Comparison of ENCODE assay signal across 21 mouse cellular contexts in genomic region chr9:21025258-21025810, GRCm38 (mm10). TPM values are rescaled to one million over a fixed set of nuclear protein-coding genes. Genes with fewer than 3 reads are reported as not detected.
DNase-seq lines count a peak whose midpoint lies in the region; ATAC-seq and TF ChIP-seq lines count a peak whose summit lies in the region.
"Had no signal": no experiment of that assay in that cellular context is flagged by ENCODE, and none has a peak within 500 bp of the region (broad histone marks: within the 10 kb centered on the region; RNA-seq: fewer than 3 reads in every experiment).

No protein-coding gene starts in this region.

- no peak overlapping the region for H3K9ac ChIP-seq in intestine, embryonic 15.5 days
- H3K9ac ChIP-seq in intestine, embryonic 16.5 days (ENCODE audit: low read depth, low read length): no peak overlapping the region
- H3K9ac ChIP-seq in limb, embryonic 11.5 days (ENCODE audit: low read length): 0 out of 2 replicates have a peak overlapping the region, but pooled peaks have one; percentile 4
- H3K9ac ChIP-seq in lung, postnatal 0 days (replicated peaks; ENCODE audit: low read depth): peak overlapping the region; percentile 69
- H3K9ac ChIP-seq in stomach, embryonic 16.5 days (ENCODE audit: low read length): peak overlapping the region; percentile 2; the same call in 1 of the 2 replicates
- H3K9ac ChIP-seq: forebrain, embryonic 12.5 days; liver, embryonic 15.5 days had no signal

- TF ChIP-seq CTCF in lung, postnatal 0 days (IDR thresholded peaks at IDR 0.05): no peak

- H3K27me3 ChIP-seq in intestine, embryonic 15.5 days (replicated peaks): peaks cover 11% of the 10 kb centered on the region
- peaks cover 7% of the 10 kb centered on the region for H3K27me3 ChIP-seq in intestine, embryonic 16.5 days (replicated peaks; ENCODE audit: control insufficient read depth, insufficient read depth, low read length)
- peaks cover 22% of the 10 kb centered on the region for H3K27me3 ChIP-seq in limb, embryonic 11.5 days (ENCODE audit: control insufficient read depth, insufficient read depth, low read length)
- 0 out of 2 replicates have a peak, but pooled peaks cover 2% of the 10 kb centered on the region for H3K27me3 ChIP-seq in lung, postnatal 0 days (replicated peaks; ENCODE audit: insufficient read depth, low read length)
- H3K27me3 ChIP-seq in stomach, embryonic 16.5 days (ENCODE audit: control insufficient read depth, insufficient read depth, low read length): 0 out of 2 replicates have a peak, but pooled peaks cover 8% of the 10 kb centered on the region

- 0 out of 2 replicates have a peak overlapping the region, but pooled peaks have one; percentile 2 for H3K4me2 ChIP-seq in intestine, embryonic 15.5 days (replicated peaks)
- no peak overlapping the region for H3K4me2 ChIP-seq in intestine, embryonic 16.5 days (ENCODE audit: low read depth, low read length)
- no peak overlapping the region for H3K4me2 ChIP-seq in limb, embryonic 11.5 days (ENCODE audit: low read depth, severe bottlenecking)
- H3K4me2 ChIP-seq in lung, postnatal 0 days (replicated peaks; ENCODE audit: low read depth, low read length): peak overlapping the region; percentile 55
- H3K4me2 ChIP-seq in stomach, embryonic 16.5 days (ENCODE audit: low read depth, low read length): peak overlapping the region; percentile 36; the same call in 1 of the 2 replicates
- H3K4me2 ChIP-seq: forebrain, embryonic 12.5 days; liver, embryonic 15.5 days; neural tube, embryonic 13.5 days had no signal

- no peak; the same call in 1 of the 2 replicates for ATAC-seq in intestine, embryonic 15.5 days
- no peak for ATAC-seq in intestine, embryonic 16.5 days
- ATAC-seq in limb, embryonic 11.5 days (ENCODE audit: insufficient number of reproducible peaks, low FRiP score, low TSS enrichment, low read depth): no peak
- ATAC-seq in lung, postnatal 0 days: peak; percentile 84
- peak; percentile 28; the same call in 1 of the 2 replicates for ATAC-seq in stomach, embryonic 16.5 days (ENCODE audit: insufficient read depth, low FRiP score)
- ATAC-seq: inflammation-experienced regulatory T-cells, adult 6 months had no signal

- no peak for DNase-seq in limb, embryonic 11.5 days (ENCODE audit: low spot score)
- peak; percentile 95 for DNase-seq in lung, postnatal 0 days (ENCODE audit: low spot score)
- DNase-seq in B cell, adult 2 months: no peak
- DNase-seq in testis, postnatal 14 days (ENCODE audit: low spot score): no peak
- DNase-seq: adrenal gland, postnatal 36 days; cerebellum, adult 9-11 months; embryo, embryonic 11 days; gastrocnemius, postnatal 25 days; left cerebral cortex, postnatal 4 days; spleen, adult 18-20 months; thymus, postnatal 4 days had no signal

- WGBS in intestine, embryonic 15.5 days: 51% methylated on average over 19 of the region's 19 CpGs
- 53% methylated on average over 19 of the region's 19 CpGs for WGBS in intestine, embryonic 16.5 days
- WGBS in limb, embryonic 11.5 days: 73% methylated on average over 19 of the region's 19 CpGs
- WGBS in lung, postnatal 0 days: 50% methylated on average over 19 of the region's 19 CpGs
- WGBS in stomach, embryonic 16.5 days: 53% methylated on average over 19 of the region's 19 CpGs

- no peaks in the 10 kb centered on the region for H3K36me3 ChIP-seq in intestine, embryonic 15.5 days
- H3K36me3 ChIP-seq in intestine, embryonic 16.5 days (ENCODE audit: control insufficient read depth, insufficient read depth, low read length): no peaks in the 10 kb centered on the region
- H3K36me3 ChIP-seq in limb, embryonic 11.5 days (ENCODE audit: control insufficient read depth, insufficient read depth, low read length): no peaks in the 10 kb centered on the region
- H3K36me3 ChIP-seq in lung, postnatal 0 days (ENCODE audit: insufficient read depth, low read length): 0 out of 2 replicates have a peak, but pooled peaks cover 9% of the 10 kb centered on the region
- H3K36me3 ChIP-seq in stomach, embryonic 16.5 days (ENCODE audit: control insufficient read depth, insufficient read depth, low read length): no peaks in the 10 kb centered on the region
- H3K36me3 ChIP-seq: forebrain, embryonic 12.5 days; heart, embryonic 10.5 days; midbrain, embryonic 10.5 days; neural tube, embryonic 13.5 days had no signal

- H3K27ac ChIP-seq in intestine, embryonic 15.5 days: no peak overlapping the region
- H3K27ac ChIP-seq in intestine, embryonic 16.5 days (ENCODE audit: low read length): no peak overlapping the region
- no peak overlapping the region for H3K27ac ChIP-seq in limb, embryonic 11.5 days (replicated peaks; ENCODE audit: low read depth, low read length)
- peak overlapping the region; percentile 97 for H3K27ac ChIP-seq in lung, postnatal 0 days (ENCODE audit: low read length)
- peak overlapping the region; percentile 68; the same call in 1 of the 2 replicates for H3K27ac ChIP-seq in stomach, embryonic 16.5 days (ENCODE audit: low read length)
- H3K27ac ChIP-seq: forebrain, embryonic 12.5 days; layer of hippocampus, adult 2 months; liver, embryonic 15.5 days; midbrain, embryonic 10.5 days; neural tube, embryonic 13.5 days had no signal

- H3K4me1 ChIP-seq in intestine, embryonic 15.5 days (replicated peaks): peaks cover 13% of the 10 kb centered on the region
- H3K4me1 ChIP-seq in intestine, embryonic 16.5 days (ENCODE audit: control insufficient read depth, insufficient read depth, low read length): peaks cover 14% of the 10 kb centered on the region
- 0 out of 2 replicates have a peak, but pooled peaks cover 5% of the 10 kb centered on the region for H3K4me1 ChIP-seq in limb, embryonic 11.5 days (ENCODE audit: control insufficient read depth, insufficient read depth, low read length)
- H3K4me1 ChIP-seq in lung, postnatal 0 days (ENCODE audit: insufficient read depth, low read depth, low read length): 0 out of 2 replicates have a peak, but pooled peaks cover 7% of the 10 kb centered on the region
- H3K4me1 ChIP-seq in stomach, embryonic 16.5 days (ENCODE audit: control insufficient read depth, insufficient read depth, low read length): peaks cover 14% of the 10 kb centered on the region

- TF ChIP-seq EP300 in lung, postnatal 0 days (IDR thresholded peaks at IDR 0.05): peak; percentile 99

- no peak overlapping the region for H3K4me3 ChIP-seq in intestine, embryonic 15.5 days (replicated peaks)
- no peak overlapping the region for H3K4me3 ChIP-seq in intestine, embryonic 16.5 days (ENCODE audit: low read length)
- H3K4me3 ChIP-seq in limb, embryonic 11.5 days (ENCODE audit: low read depth, low read length): no peak overlapping the region
- peak overlapping the region; percentile 38 for H3K4me3 ChIP-seq in lung, postnatal 0 days (ENCODE audit: low read depth, low read length)
- H3K4me3 ChIP-seq in stomach, embryonic 16.5 days (replicated peaks; ENCODE audit: low read length): no peak overlapping the region; the same call in 1 of the 2 replicates
- H3K4me3 ChIP-seq: forebrain, embryonic 12.5 days; heart, embryonic 10.5 days; layer of hippocampus, adult 2 months; liver, embryonic 15.5 days; midbrain, embryonic 10.5 days; neural tube, embryonic 13.5 days had no signal

- H3K9me3 ChIP-seq in intestine, embryonic 15.5 days: no peaks in the 10 kb centered on the region
- H3K9me3 ChIP-seq in intestine, embryonic 16.5 days (ENCODE audit: control insufficient read depth, low read length): no peaks in the 10 kb centered on the region
- H3K9me3 ChIP-seq in limb, embryonic 11.5 days (ENCODE audit: control insufficient read depth, low read length): no peaks in the 10 kb centered on the region
- H3K9me3 ChIP-seq in lung, postnatal 0 days (ENCODE audit: low read length): no peaks in the 10 kb centered on the region
- no peaks in the 10 kb centered on the region for H3K9me3 ChIP-seq in stomach, embryonic 16.5 days (replicated peaks; ENCODE audit: control insufficient read depth, low read length)
- H3K9me3 ChIP-seq: forebrain, embryonic 12.5 days; heart, embryonic 10.5 days; liver, embryonic 15.5 days; midbrain, embryonic 10.5 days; neural tube, embryonic 13.5 days had no signal

RNA-seq across cellular contexts. Expression of gene Icam4, which starts 3.8 kb away (rescaled TPM):
- polyA plus RNA-seq in intestine, embryonic 15.5 days (2015; fragmentation: Nextera tagmentation; extraction: Ambion mirVana): 2.9 and 3.0 TPM in 2 replicates
- 1.8 and 5.4 TPM in 2 replicates for polyA plus RNA-seq in intestine, embryonic 16.5 days (2015; fragmentation: Nextera tagmentation; extraction: Ambion mirVana)
- 3.6 and 5.3 TPM in 2 replicates for polyA plus RNA-seq in limb, embryonic 11.5 days (2014; fragmentation: Nextera tagmentation; extraction: Ambion mirVana)
- polyA plus RNA-seq in lung, postnatal 0 days (2015; fragmentation: Nextera tagmentation; extraction: Ambion mirVana): 3.3 and 3.8 TPM in 2 replicates
- polyA plus RNA-seq in stomach, embryonic 16.5 days (2015; fragmentation: Nextera tagmentation; extraction: Ambion mirVana): 5.9 and 8.6 TPM in 2 replicates

RNA-seq across cellular contexts. Expression of gene Icam5, which starts 6.5 kb away (rescaled TPM):
- 0.06 and 0.16 TPM in 2 replicates for polyA plus RNA-seq in intestine, embryonic 15.5 days (2015; fragmentation: Nextera tagmentation; extraction: Ambion mirVana)
- polyA plus RNA-seq in intestine, embryonic 16.5 days (2015; fragmentation: Nextera tagmentation; extraction: Ambion mirVana): 0.09 and 0.10 TPM in 2 replicates
- not detected in 2 replicates for polyA plus RNA-seq in limb, embryonic 11.5 days (2014; fragmentation: Nextera tagmentation; extraction: Ambion mirVana)
- polyA plus RNA-seq in lung, postnatal 0 days (2015; fragmentation: Nextera tagmentation; extraction: Ambion mirVana): 0.18 and 0.27 TPM in 2 replicates
- 0.14 and 0.15 TPM in 2 replicates for polyA plus RNA-seq in stomach, embryonic 16.5 days (2015; fragmentation: Nextera tagmentation; extraction: Ambion mirVana)
- polyA plus RNA-seq: midbrain, embryonic 10.5 days had no signal

RNA-seq across cellular contexts. Expression of gene Icam1, which starts 9.5 kb away (rescaled TPM):
- polyA plus RNA-seq in intestine, embryonic 15.5 days (2015; fragmentation: Nextera tagmentation; extraction: Ambion mirVana): 12.6 and 12.8 TPM in 2 replicates
- 12.7 and 13.7 TPM in 2 replicates for polyA plus RNA-seq in intestine, embryonic 16.5 days (2015; fragmentation: Nextera tagmentation; extraction: Ambion mirVana)
- 5.5 and 8.3 TPM in 2 replicates for polyA plus RNA-seq in limb, embryonic 11.5 days (2014; fragmentation: Nextera tagmentation; extraction: Ambion mirVana)
- polyA plus RNA-seq in lung, postnatal 0 days (2015; fragmentation: Nextera tagmentation; extraction: Ambion mirVana): 236 and 352 TPM in 2 replicates
- polyA plus RNA-seq in stomach, embryonic 16.5 days (2015; fragmentation: Nextera tagmentation; extraction: Ambion mirVana): 15.0 and 16.3 TPM in 2 replicates

RNA-seq across cellular contexts. Expression of gene Mrpl4, which starts 22.8 kb away (rescaled TPM):
- 145 and 159 TPM in 2 replicates for polyA plus RNA-seq in intestine, embryonic 15.5 days (2015; fragmentation: Nextera tagmentation; extraction: Ambion mirVana)
- polyA plus RNA-seq in intestine, embryonic 16.5 days (2015; fragmentation: Nextera tagmentation; extraction: Ambion mirVana): 165 and 181 TPM in 2 replicates
- polyA plus RNA-seq in limb, embryonic 11.5 days (2014; fragmentation: Nextera tagmentation; extraction: Ambion mirVana): 163 and 169 TPM in 2 replicates
- 112 and 125 TPM in 2 replicates for polyA plus RNA-seq in lung, postnatal 0 days (2015; fragmentation: Nextera tagmentation; extraction: Ambion mirVana)
- 131 and 141 TPM in 2 replicates for polyA plus RNA-seq in stomach, embryonic 16.5 days (2015; fragmentation: Nextera tagmentation; extraction: Ambion mirVana)

RNA-seq across cellular contexts. Expression of gene Zglp1, which starts 41.6 kb away (rescaled TPM):
- 1.0 and 1.1 TPM in 2 replicates for polyA plus RNA-seq in intestine, embryonic 15.5 days (2015; fragmentation: Nextera tagmentation; extraction: Ambion mirVana)
- polyA plus RNA-seq in intestine, embryonic 16.5 days (2015; fragmentation: Nextera tagmentation; extraction: Ambion mirVana): 0.51 and 1.3 TPM in 2 replicates
- polyA plus RNA-seq in limb, embryonic 11.5 days (2014; fragmentation: Nextera tagmentation; extraction: Ambion mirVana): 1.4 and 2.4 TPM in 2 replicates
- 0.51 TPM in 1 of 2 replicates, not detected in the other for polyA plus RNA-seq in lung, postnatal 0 days (2015; fragmentation: Nextera tagmentation; extraction: Ambion mirVana)
- 0.46 and 0.89 TPM in 2 replicates for polyA plus RNA-seq in stomach, embryonic 16.5 days (2015; fragmentation: Nextera tagmentation; extraction: Ambion mirVana)

Comparison
In these comparisons a context has a peak if more than half of its experiments do, and no peak if none do; other contexts are left out.
1. H3K4me2 ChIP-seq: peak in intestine, embryonic 15.5 days (single experiment), lung, postnatal 0 days (single experiment) and stomach, embryonic 16.5 days (single experiment); none in intestine, embryonic 16.5 days (single experiment) and limb, embryonic 11.5 days (single experiment).
2. ATAC-seq: peak in lung, postnatal 0 days (single experiment) and stomach, embryonic 16.5 days (single experiment); none in intestine, embryonic 15.5 days (single experiment), intestine, embryonic 16.5 days (single experiment) and limb, embryonic 11.5 days (single experiment).
3. H3K27ac ChIP-seq: peak in lung, postnatal 0 days (single experiment) and stomach, embryonic 16.5 days (single experiment); none in intestine, embryonic 15.5 days (single experiment), intestine, embryonic 16.5 days (single experiment) and limb, embryonic 11.5 days (single experiment).
4. H3K9ac ChIP-seq: peak in limb, embryonic 11.5 days (single experiment), lung, postnatal 0 days (single experiment) and stomach, embryonic 16.5 days (single experiment); none in intestine, embryonic 15.5 days (single experiment) and intestine, embryonic 16.5 days (single experiment).
5. RNA of gene Icam1, which starts 9.5 kb away (polyA plus RNA-seq): 236 to 352 TPM in lung, postnatal 0 days; 15.0 to 16.3 TPM in stomach, embryonic 16.5 days, 12.6 to 12.8 TPM in intestine, embryonic 15.5 days, 12.7 to 13.7 TPM in intestine, embryonic 16.5 days and 5.5 to 8.3 TPM in limb, embryonic 11.5 days; every median in the first group is over 10 times any median in the second.